Mouse (Mus musculus): ENCODE data around the gene Tmem184c. TPM values are rescaled to one million over a fixed set of nuclear protein-coding genes. Genes with fewer than 3 reads are reported as not detected.

Tmem184c gene
- polyA plus RNA-seq (2015; fragmentation: Nextera tagmentation; extraction: Ambion mirVana): 5.6 and 7.1 TPM in 2 replicates

DNA sequence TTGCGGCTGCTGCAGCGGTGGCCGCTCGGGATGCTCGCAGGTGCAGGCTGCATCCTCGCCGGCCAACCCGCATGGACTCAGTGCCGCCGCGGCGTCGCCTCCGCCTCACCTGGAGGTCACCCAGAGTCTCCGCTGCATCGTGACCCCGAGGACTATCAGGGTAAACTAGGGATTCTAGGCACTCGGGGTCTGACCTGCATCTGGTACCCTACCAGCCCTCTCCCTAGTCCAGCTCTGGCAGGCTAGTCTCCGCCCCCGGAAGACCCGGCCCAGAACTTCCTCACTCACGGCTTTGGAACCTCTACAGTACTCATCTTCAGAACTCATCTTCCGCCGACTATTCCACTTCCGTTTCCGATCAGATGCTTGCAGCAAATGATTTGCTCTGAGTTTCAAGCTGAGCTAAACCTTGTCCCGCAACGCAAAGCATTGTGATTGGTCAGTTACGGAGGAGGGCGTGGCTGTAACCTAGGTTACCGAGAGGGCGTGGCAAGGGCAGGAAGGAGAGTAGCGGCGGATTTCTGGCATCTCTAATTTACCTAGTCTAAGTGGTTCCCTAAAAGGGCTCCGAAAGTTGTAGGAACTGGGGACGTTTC lies at the start of gene Tmem184c:
TSS of gene Tmem184c (minus strand) at position 325 of the 596 bp plus-strand sequence.
- whole genome bisulfite sequencing (ENCODE audit: insufficient replicate concordance): under 1% methylated on average over 36 of the region's 36 CpGs
- Histone ChIP-seq H3K4me1 (replicated peaks) (peaks cover 17% of the 10 kb centered on the region), H3K9me3 (replicated peaks) (no peaks in the 10 kb centered on the region), H3K9ac (peak within 1 kb of the TSS; percentile 62), H3K36me3 (no peaks in the 10 kb centered on the region), H3K4me3 (replicated peaks) (peak within 1 kb of the TSS; percentile 69), H3K4me2 (peak within 1 kb of the TSS; percentile 83), H3K27ac (no peak within 1 kb of the TSS), H3K27me3 (0 out of 2 replicates have a peak, but pooled peaks cover 13% of the 10 kb centered on the region)
- DNase-seq (peak; percentile 85), ATAC-seq (ENCODE audit: low read depth) (peak; percentile 88)

DNA sequence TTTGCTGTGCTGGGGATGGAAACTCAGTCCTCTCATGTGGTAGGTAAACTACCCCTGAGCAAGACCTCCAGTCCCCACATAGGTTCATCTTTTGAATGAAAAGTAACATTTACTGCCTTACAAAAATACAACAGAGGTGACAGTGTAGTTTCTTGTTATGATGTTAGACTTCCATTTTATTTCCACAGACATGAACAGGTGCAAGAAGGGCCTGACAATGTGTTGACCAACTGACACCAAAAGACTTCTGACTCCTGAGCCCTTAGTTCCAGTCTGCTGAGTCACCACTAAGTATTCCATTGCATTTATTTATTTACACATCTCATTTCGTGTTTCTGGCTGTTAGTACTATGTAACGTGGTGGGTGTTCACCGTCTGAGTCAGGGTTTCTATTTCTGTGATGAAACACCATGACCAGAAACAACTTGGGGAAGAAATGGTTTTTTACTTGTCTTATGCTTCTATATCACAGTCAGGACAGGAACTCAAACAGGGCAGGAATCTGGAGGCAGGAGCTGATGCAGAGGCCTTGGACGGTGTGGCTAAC lies 49.1 kb upstream of the Tmem184c start:
- no peak for ATAC-seq (ENCODE audit: low read depth)
- 55% methylated on average over 4 of the region's 4 CpGs for WGBS (ENCODE audit: insufficient replicate concordance)

DNA sequence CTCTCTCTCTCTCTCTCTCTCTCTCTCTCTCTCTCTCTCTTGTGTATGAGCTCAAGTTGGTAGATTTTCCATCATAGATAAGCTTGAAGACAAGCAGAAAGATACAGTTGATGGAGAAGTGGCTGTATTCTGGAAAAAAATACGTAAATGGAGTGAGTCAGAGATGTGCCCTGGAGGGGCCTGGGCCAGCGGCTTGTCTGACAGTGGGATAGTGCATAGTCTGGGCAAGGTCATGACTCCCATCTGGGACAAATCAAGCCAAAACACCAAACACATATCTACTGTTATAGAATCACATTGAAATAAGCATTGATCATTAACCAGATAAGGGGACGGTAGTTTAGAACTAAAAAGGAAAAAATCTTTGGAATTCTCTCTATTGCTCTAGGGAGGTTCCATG lies 47.9 kb upstream of the Tmem184c start:
- WGBS (ENCODE audit: insufficient replicate concordance): 59% methylated on average over 3 of the region's 3 CpGs
- H3K9me3 ChIP-seq (replicated peaks): no peaks in the 10 kb centered on the region
- no peak overlapping the region for H3K4me2 ChIP-seq
- H3K27me3 ChIP-seq: no peaks in the 10 kb centered on the region
- DNase-seq: no peak
- no peaks in the 10 kb centered on the region for H3K36me3 ChIP-seq
- no peak for ATAC-seq (ENCODE audit: low read depth)
- no peak overlapping the region for H3K27ac ChIP-seq
- H3K4me3 ChIP-seq (replicated peaks): no peak overlapping the region
- H3K4me1 ChIP-seq (replicated peaks): no peaks in the 10 kb centered on the region
- no peak overlapping the region for H3K9ac ChIP-seq

More for the DNA sequence above, 49.1 kb upstream of the Tmem184c start:
- Histone ChIP-seq H3K4me3 (replicated peaks) (no peak overlapping the region), H3K4me1 (replicated peaks) (no peaks in the 10 kb centered on the region), H3K4me2 (no peak overlapping the region), H3K27me3 (no peaks in the 10 kb centered on the region), H3K9ac (no peak overlapping the region), H3K27ac (no peak overlapping the region), H3K36me3 (no peaks in the 10 kb centered on the region), H3K9me3 (replicated peaks) (no peaks in the 10 kb centered on the region)
- DNase-seq: no peak

DNA sequence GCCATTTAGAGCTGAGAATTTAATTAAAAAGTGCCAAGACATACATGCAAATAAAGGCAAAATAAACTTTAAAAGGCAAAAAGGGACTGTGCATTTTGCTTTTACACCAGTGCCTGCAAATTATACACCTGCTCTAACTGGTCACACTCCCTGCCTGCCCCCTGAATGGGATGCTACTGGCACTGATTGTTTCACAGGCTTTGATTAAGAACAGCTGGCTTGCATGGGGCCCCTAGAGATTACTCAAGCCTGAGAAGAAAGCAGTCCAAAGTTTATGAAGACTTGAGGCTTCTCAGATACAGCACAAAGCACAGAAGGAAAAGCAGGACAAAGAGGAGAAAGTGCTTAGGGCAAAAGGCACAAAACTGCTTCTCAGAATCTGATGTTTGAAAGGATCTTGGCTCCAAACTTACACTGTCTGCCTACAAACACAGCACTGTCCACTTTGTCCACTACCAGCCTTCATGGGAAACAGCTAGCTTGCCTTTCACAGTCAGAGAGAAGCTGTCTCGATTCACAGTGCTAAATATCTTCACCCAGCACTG lies 40.2 kb upstream of the Tmem184c start:
- Histone ChIP-seq H3K27me3 (no peaks in the 10 kb centered on the region), H3K27ac (no peak overlapping the region), H3K4me1 (replicated peaks) (no peaks in the 10 kb centered on the region), H3K9me3 (replicated peaks) (no peaks in the 10 kb centered on the region), H3K9ac (no peak overlapping the region), H3K36me3 (no peaks in the 10 kb centered on the region), H3K4me3 (replicated peaks) (no peak overlapping the region), H3K4me2 (no peak overlapping the region)
- DNase-seq: no peak
- 44% methylated on average over 1 of the region's 1 CpGs for WGBS (ENCODE audit: insufficient replicate concordance)
- ATAC-seq (ENCODE audit: low read depth): no peak

DNA sequence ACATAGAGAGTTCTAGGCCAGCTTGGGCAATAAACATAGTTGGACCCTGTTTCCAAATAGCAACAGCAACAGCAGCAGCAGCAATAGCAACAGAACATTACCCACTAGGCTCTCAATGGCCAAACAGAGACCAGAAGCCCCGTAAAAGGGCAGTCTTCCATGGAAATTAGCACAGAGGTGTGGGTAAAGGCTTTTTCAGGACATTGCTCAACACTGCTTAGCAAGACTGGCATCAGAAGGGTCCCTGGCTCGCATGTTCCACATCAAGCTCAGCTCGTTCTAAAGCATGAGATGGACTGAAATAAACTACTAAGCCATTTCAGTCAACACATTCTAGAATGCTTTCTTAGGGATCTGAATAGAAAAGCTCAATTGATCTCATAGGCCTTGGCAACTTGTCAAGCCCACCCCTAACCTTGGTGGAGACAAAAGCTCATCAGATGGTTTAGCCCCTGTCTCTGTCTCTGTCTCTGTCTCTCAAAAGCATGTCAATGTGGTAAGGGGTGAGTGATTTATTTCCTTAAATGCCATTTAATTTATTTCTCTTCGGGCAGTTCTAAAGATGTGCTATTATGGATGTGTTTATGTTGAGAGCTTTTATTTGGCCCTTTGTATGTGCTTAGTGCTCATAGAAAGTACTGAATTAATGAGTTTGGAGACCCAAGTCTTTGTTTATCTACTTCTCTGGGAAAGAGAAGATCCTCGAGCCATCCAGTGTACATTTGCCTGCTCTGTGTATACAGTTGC lies 29.8 kb upstream of the Tmem184c start:
- no peaks in the 10 kb centered on the region for H3K9me3 ChIP-seq (replicated peaks)
- ATAC-seq (ENCODE audit: low read depth) (no peak), DNase-seq (no peak)
- H3K36me3 ChIP-seq: no peaks in the 10 kb centered on the region
- H3K4me2 ChIP-seq: no peak overlapping the region
- WGBS (ENCODE audit: insufficient replicate concordance): 64% methylated on average over 5 of the region's 5 CpGs
- H3K9ac ChIP-seq: no peak overlapping the region
- H3K4me1 ChIP-seq (replicated peaks): no peaks in the 10 kb centered on the region
- H3K4me3 ChIP-seq (replicated peaks): no peak overlapping the region
- H3K27ac ChIP-seq: no peak overlapping the region
- no peaks in the 10 kb centered on the region for H3K27me3 ChIP-seq

DNA sequence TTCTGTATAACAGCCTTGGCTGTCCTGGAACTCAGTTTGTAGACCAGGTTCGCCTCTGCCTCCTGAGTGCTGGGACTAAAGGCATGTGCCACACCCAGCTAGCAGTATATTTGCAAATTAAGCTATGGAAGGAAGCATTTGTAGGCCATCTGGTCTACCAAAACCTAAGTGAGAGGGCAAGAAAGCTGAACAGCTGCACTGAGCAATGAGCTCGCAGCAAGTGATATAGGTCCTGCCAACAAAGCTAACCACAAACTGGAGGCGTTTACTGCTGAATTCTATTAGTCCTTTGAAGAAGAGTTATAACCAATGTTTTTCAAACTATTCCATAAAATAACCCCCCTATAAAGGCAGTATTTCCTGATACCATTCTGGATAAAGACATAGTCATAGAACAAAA lies 27.1 kb upstream of the Tmem184c start:
- Histone ChIP-seq H3K4me2 (no peak overlapping the region), H3K9me3 (replicated peaks) (no peaks in the 10 kb centered on the region), H3K27me3 (no peaks in the 10 kb centered on the region), H3K27ac (no peak overlapping the region), H3K4me1 (replicated peaks) (no peaks in the 10 kb centered on the region), H3K36me3 (no peaks in the 10 kb centered on the region), H3K9ac (no peak overlapping the region), H3K4me3 (replicated peaks) (no peak overlapping the region)
- 58% methylated on average over 3 of the region's 3 CpGs for WGBS (ENCODE audit: insufficient replicate concordance)
- no peak for ATAC-seq (ENCODE audit: low read depth)
- no peak for DNase-seq

DNA sequence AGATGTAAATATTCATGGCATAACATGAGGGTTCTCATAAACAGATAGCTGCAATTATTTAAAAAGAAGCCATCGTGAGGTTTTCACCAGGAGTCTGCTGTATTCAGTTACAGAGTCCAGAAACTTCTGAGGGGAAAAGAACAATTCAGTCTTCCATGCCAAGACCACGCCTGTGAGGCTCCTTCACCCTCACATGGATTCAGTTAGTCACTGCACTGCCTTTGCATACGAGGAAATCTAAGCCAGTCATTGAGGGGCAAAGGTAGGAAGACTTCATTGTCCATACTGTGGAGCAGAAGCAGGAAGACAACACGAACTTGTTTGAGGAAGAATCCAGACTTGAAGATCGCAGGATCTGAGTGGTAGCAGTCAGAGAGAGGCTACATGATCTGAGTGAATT lies 23.5 kb upstream of the Tmem184c start:
- WGBS (ENCODE audit: insufficient replicate concordance): 45% methylated on average over 5 of the region's 5 CpGs
- Histone ChIP-seq H3K9ac (no peak overlapping the region), H3K4me3 (replicated peaks) (no peak overlapping the region), H3K4me1 (replicated peaks) (no peaks in the 10 kb centered on the region), H3K9me3 (replicated peaks) (no peaks in the 10 kb centered on the region), H3K36me3 (no peaks in the 10 kb centered on the region), H3K27ac (no peak overlapping the region), H3K4me2 (no peak overlapping the region), H3K27me3 (no peaks in the 10 kb centered on the region)
- ATAC-seq (ENCODE audit: low read depth) (no peak), DNase-seq (no peak)

DNA sequence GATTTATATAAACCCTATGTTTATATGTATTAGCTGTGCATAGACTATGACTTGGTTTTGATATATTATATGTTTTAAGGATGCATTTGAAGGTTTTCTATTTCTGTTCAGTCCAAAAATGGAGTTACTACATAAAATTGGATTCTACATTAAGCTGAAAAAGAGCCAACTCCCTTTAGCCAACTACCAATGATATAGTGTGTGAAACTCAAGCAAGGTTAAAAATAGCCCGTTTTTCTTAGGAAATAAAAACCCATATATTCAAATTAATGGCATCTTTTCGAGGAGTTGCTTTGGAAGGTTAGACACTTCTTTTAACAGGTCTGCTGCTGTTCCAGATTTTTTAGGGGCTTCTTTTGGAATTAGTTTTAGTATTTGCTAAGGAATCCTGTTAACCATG lies 22.7 kb upstream of the Tmem184c start:
- Histone ChIP-seq H3K36me3 (no peaks in the 10 kb centered on the region), H3K9me3 (replicated peaks) (no peaks in the 10 kb centered on the region), H3K4me1 (replicated peaks) (no peaks in the 10 kb centered on the region), H3K27ac (no peak overlapping the region), H3K4me3 (replicated peaks) (no peak overlapping the region), H3K4me2 (no peak overlapping the region), H3K27me3 (no peaks in the 10 kb centered on the region), H3K9ac (no peak overlapping the region)
- ATAC-seq (ENCODE audit: low read depth) (no peak), DNase-seq (no peak)
- 50% methylated on average over 2 of the region's 2 CpGs for WGBS (ENCODE audit: insufficient replicate concordance)

DNA sequence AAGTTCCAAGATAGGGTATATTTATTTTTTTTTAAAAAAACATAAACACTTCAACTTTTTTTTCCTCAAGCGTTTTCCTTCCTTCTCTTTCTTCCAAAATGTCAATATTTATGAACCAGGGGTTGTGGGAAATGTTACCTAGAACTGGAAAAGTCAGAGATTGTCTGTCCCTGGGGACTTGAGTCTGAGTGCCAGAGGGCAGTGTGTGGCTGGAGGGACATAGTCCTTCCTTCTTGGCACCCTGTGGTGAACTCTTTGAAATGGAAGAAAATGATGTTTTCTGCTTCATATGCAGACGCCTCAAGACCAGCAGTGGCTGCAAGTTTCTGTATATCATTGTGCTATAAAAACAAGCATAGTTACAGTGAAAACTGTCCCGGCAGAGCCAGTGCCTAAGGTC lies 20.2 kb upstream of the Tmem184c start:
- H3K4me2 ChIP-seq: no peak overlapping the region
- DNase-seq (no peak), ATAC-seq (ENCODE audit: low read depth) (no peak)
- WGBS (ENCODE audit: insufficient replicate concordance): 55% methylated on average over 3 of the region's 3 CpGs
- no peak overlapping the region for H3K9ac ChIP-seq
- H3K27ac ChIP-seq: no peak overlapping the region
- H3K9me3 ChIP-seq (replicated peaks): no peaks in the 10 kb centered on the region
- H3K4me3 ChIP-seq (replicated peaks): no peak overlapping the region
- H3K36me3 ChIP-seq: no peaks in the 10 kb centered on the region
- H3K4me1 ChIP-seq (replicated peaks): no peaks in the 10 kb centered on the region
- H3K27me3 ChIP-seq: no peaks in the 10 kb centered on the region

DNA sequence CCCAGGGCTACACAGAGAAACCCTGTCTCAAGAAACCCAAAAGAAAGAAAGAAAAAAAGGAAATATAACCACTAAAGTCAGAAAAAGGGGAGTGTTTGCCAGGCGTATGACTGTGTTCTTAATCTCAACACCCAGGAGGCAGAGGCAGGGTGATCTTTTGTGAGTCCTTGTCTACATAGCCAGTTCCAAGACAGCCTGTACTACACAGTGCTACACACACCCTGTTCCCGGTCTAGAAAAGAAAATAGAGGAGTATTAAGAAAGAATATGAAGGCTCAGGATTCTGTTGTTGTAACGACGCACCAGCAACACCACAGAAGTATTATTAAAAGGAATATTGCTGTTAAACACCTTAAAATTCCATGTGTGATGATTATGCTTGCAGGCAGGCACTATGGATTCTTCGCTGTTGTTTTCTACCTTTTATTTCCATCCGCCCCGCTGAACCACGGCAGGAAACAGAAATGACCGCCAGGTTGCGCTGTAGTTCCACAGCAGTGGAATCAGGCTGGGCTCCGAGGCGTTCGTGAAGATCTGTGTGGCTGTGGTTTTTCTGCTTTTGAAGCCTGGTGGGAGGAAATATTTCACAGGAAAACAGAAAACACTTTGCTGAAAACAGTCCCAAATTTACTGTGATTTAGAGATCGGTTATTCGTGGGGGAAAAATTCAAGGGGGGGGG lies 19.5 kb upstream of the Tmem184c start:
- Histone ChIP-seq H3K4me2 (no peak overlapping the region), H3K9ac (no peak overlapping the region), H3K36me3 (no peaks in the 10 kb centered on the region), H3K27ac (no peak overlapping the region), H3K9me3 (replicated peaks) (no peaks in the 10 kb centered on the region), H3K4me3 (replicated peaks) (no peak overlapping the region), H3K4me1 (replicated peaks) (no peaks in the 10 kb centered on the region), H3K27me3 (no peaks in the 10 kb centered on the region)
- 13% methylated on average over 15 of the region's 15 CpGs for WGBS (ENCODE audit: insufficient replicate concordance)
- peak; percentile 22 for DNase-seq
- ATAC-seq (ENCODE audit: low read depth): no peak

DNA sequence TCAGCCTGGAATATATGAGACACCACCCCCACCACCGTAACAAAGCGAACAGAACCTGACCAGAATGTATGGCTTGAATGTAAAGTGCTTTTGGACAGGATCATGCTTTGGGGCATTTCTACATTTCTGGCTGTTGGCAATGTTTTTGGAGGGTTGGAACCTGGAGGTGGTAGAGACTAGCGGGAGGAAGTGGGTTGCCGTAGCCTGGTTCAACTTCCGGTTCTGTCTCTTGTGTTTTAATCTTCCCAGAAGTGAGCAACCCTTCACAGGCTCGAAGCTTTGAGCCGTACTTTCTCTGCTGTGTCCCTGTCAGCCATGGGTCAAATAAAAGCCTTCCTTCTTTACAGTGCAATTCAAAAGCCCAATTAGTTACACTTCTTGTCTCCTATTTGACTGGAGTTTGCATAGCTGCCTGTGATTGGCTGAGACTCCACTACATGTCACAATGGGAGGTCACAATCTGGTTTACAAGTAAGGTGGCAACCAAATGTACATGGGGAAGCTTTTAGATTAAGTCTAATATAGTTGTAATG lies 13.2 kb upstream of the Tmem184c start:
- Histone ChIP-seq H3K4me1 (replicated peaks) (no peaks in the 10 kb centered on the region), H3K36me3 (no peaks in the 10 kb centered on the region)

More for the DNA sequence above, 13.2 kb upstream of the Tmem184c start:
- WGBS (ENCODE audit: insufficient replicate concordance): 72% methylated on average over 7 of the region's 7 CpGs
- H3K9ac ChIP-seq: no peak overlapping the region
- no peak overlapping the region for H3K4me3 ChIP-seq (replicated peaks)
- no peaks in the 10 kb centered on the region for H3K9me3 ChIP-seq (replicated peaks)
- DNase-seq (no peak), ATAC-seq (ENCODE audit: low read depth) (no peak)
- H3K27me3 ChIP-seq: no peaks in the 10 kb centered on the region
- no peak overlapping the region for H3K4me2 ChIP-seq
- H3K27ac ChIP-seq: no peak overlapping the region
